Mouse (Mus musculus) left cerebral cortex, adult 8-10 months (tissue): ENCODE measurements around the gene Hist1h4h. TPM values are rescaled to one million over a fixed set of nuclear protein-coding genes. Genes with fewer than 3 reads are reported as not detected.
"Not testable (repeated sequence)": the region's sequence is repeated elsewhere in the genome, so short reads cannot be mapped to it uniquely, and the experiment has no call there.

Experiments
- DNase-seq, 2 experiments: peaks; one replicate each; pipeline ENCODE4 v3.0.0; 2022; ENCODE audit warnings: low spot score in 2 of 2
- microRNA-seq, 2 experiments: library from miRNA; unstranded; fragments of <30 nt; microRNA quantifications; one replicate each; pipeline ENCODE4 v1.2.0; 2022
- total RNA-seq, 4 experiments: library from RNA; stranded (reverse); gene quantifications; 2 replicates each; pipeline ENCODE4 v1.2.4; 2022

Gene Hist1h4h
- total RNA-seq, 4 experiments from 2014 or later = 263 to 358 (median 294) TPM

- not testable (repeated sequence) for DNase-seq
Observed at GRCm38 (mm10) chr13:23575864-23576313, 45.0 kb downstream of the Hist1h4h start.

GRCm38 (mm10) chr13:23576351-23576881, 45.6 kb downstream of the Hist1h4h start:
- no peak for DNase-seq

- no peak for DNase-seq
Observed at GRCm38 (mm10) chr13:23576906-23577639, 46.2 kb downstream of the Hist1h4h start.

- DNase-seq = no peak
Observed at GRCm38 (mm10) chr13:23577835-23578234, 47.0 kb downstream of the Hist1h4h start.

Small RNA genes lying within 50 kb of the gene (microRNA-seq; reads per million reads assigned to microRNA genes)
- gene Gm44297 (0 reads per million in 2 experiments), gene Gm44359 (0 reads per million in 2 experiments), gene Gm44394 (0 reads per million in 2 experiments), gene n-TStga1 (0.21 to 0.22 reads per million in 2 experiments)

Other genes starting within 250 kb of the Hist1h4h start
- gene Zfp322a, start 161.8 kb upstream of the Hist1h4h start, total RNA-seq = 10 to 100 TPM; 24.9 to 29.0 (median 26.7) TPM
- gene Abt1, start 107.2 kb upstream of the Hist1h4h start, total RNA-seq = 1 to 10 TPM; 8.1 to 9.3 (median 8.6) TPM
- gene Btn1a1, start 65.1 kb upstream of the Hist1h4h start, total RNA-seq = under 1 TPM in 2 of 4 experiments, not detected in 2; 0.09 to 0.13 TPM
- gene Btn2a2, start 42.2 kb upstream of the Hist1h4h start, total RNA-seq = 1 to 10 TPM in 2 of 4 experiments, under 1 TPM in 2; 0.63 to 1.1 (median 0.99) TPM
- 10 to 100 TPM in 1 of 4 experiments, 1 to 10 TPM in 2, not detected in 1; 1.7 to 10.6 (median 3.0) TPM for gene Hist1h2af, start 2.9 kb downstream of the Hist1h4h start, total RNA-seq
- gene Hist1h3g, start 4.4 kb downstream of the Hist1h4h start, total RNA-seq = 1 to 10 TPM; 3.7 to 6.0 (median 4.2) TPM
- 1 to 10 TPM in 2 of 4 experiments, under 1 TPM in 2; 0.84 to 1.6 (median 0.98) TPM for gene Hist1h2bh, start 12.3 kb downstream of the Hist1h4h start, total RNA-seq
- 10 to 100 TPM; 15.3 to 21.8 (median 16.6) TPM for gene Hist1h3f, start 13.0 kb downstream of the Hist1h4h start, total RNA-seq
- 100 to 1,000 TPM; 153 to 191 (median 171) TPM for gene Hist1h4f, start 20.6 kb downstream of the Hist1h4h start, total RNA-seq
- 1 to 10 TPM; 3.4 to 4.2 (median 3.5) TPM for gene Hist1h1d, start 22.2 kb downstream of the Hist1h4h start, total RNA-seq
- gene Hist1h3e, start 31.3 kb downstream of the Hist1h4h start, total RNA-seq = 10 to 100 TPM; 43.6 to 61.8 (median 54.4) TPM
- gene Hist1h2ae, start 40.2 kb downstream of the Hist1h4h start, total RNA-seq = 1 to 10 TPM; 3.0 to 5.2 (median 4.7) TPM
- 10 to 100 TPM; 60.3 to 72.4 (median 70.0) TPM for gene Hist1h2bg, start 40.3 kb downstream of the Hist1h4h start, total RNA-seq
- gene Hist1h2bf, start 43.1 kb downstream of the Hist1h4h start, total RNA-seq = 10 to 100 TPM; 23.0 to 26.4 (median 24.2) TPM
- 1 to 10 TPM; 1.3 to 6.6 (median 3.8) TPM for gene Hist1h2ad, start 43.3 kb downstream of the Hist1h4h start, total RNA-seq
- gene Hist1h3d, start 44.7 kb downstream of the Hist1h4h start, total RNA-seq = 10 to 100 TPM in 2 of 4 experiments, 1 to 10 TPM in 2; 8.9 to 11.8 (median 10.0) TPM
- 100 to 1,000 TPM; 126 to 155 (median 139) TPM for gene Hist1h4d, start 50.5 kb downstream of the Hist1h4h start, total RNA-seq
- gene Hist1h2be, start 90.1 kb downstream of the Hist1h4h start, total RNA-seq = 1 to 10 TPM; 5.5 to 9.6 (median 7.2) TPM
- 10 to 100 TPM; 61.9 to 65.4 (median 62.5) TPM for gene Hist1h1e, start 91.5 kb downstream of the Hist1h4h start, total RNA-seq
- gene Hist1h2ac, start 152.9 kb downstream of the Hist1h4h start, total RNA-seq = 1 to 10 TPM; 1.4 to 2.3 (median 1.9) TPM
- gene Hist1h2bc, start 153.1 kb downstream of the Hist1h4h start, total RNA-seq = 10 to 100 TPM; 26.9 to 40.2 (median 30.0) TPM
- gene Hist1h1t, start 164.8 kb downstream of the Hist1h4h start, total RNA-seq = under 1 TPM in 1 of 4 experiments, not detected in 3; 0.41 TPM
- 100 to 1,000 TPM in 2 of 4 experiments, 10 to 100 TPM in 2; 87.8 to 116 (median 99.2) TPM for gene Hist1h4c, start 167.4 kb downstream of the Hist1h4h start, total RNA-seq
- gene Hfe, start 179.8 kb downstream of the Hist1h4h start, total RNA-seq = 1 to 10 TPM; 3.4 to 7.7 (median 4.6) TPM
- gene Hist1h1c, start 207.8 kb downstream of the Hist1h4h start, total RNA-seq = 10 to 100 TPM; 69.7 to 80.4 (median 72.8) TPM
- gene Hist1h3c, start 214.6 kb downstream of the Hist1h4h start, total RNA-seq = 1 to 10 TPM; 1.1 to 3.3 (median 2.8) TPM
- 10 to 100 TPM; 12.3 to 18.8 (median 16.3) TPM for gene Hist1h2bb, start 215.7 kb downstream of the Hist1h4h start, total RNA-seq
- gene Hist1h2ab, start 220.1 kb downstream of the Hist1h4h start, total RNA-seq = 10 to 100 TPM; 18.4 to 30.4 (median 21.0) TPM
- 10 to 100 TPM in 1 of 4 experiments, 1 to 10 TPM in 3; 5.3 to 12.2 (median 8.1) TPM for gene Hist1h3b, start 221.2 kb downstream of the Hist1h4h start, total RNA-seq
- 10 to 100 TPM; 53.3 to 70.8 (median 63.3) TPM for gene Hist1h4b, start 226.0 kb downstream of the Hist1h4h start, total RNA-seq
- gene Hist1h4a, start 230.2 kb downstream of the Hist1h4h start, total RNA-seq = 10 to 100 TPM; 43.4 to 63.5 (median 58.0) TPM
- gene Hist1h3a, start 231.3 kb downstream of the Hist1h4h start, total RNA-seq = 10 to 100 TPM; 33.9 to 55.0 (median 40.9) TPM
- gene Hist1h1a, start 232.6 kb downstream of the Hist1h4h start, total RNA-seq = 10 to 100 TPM; 29.7 to 32.8 (median 30.7) TPM
- gene Trim38, start 238.9 kb downstream of the Hist1h4h start, total RNA-seq = not detected